Mouse (Mus musculus): ENCODE results near the gene Krt80. TPM values are rescaled to one million over a fixed set of nuclear protein-coding genes. Genes with fewer than 3 reads are reported as not detected.

Gene Krt80
- polyA plus RNA-seq, 1 experiment from 2014 or later, result 0.09 TPM

GRCm38 (mm10) chr15:101396921-101397320 is 27.0 kb upstream of the Krt80 start:
- Histone ChIP-seq H3K4me1 (replicated peaks; ENCODE audit: control insufficient read depth, insufficient read depth, low read length) (no peaks in the 10 kb centered on the region), H3K4me2 (replicated peaks; ENCODE audit: low read depth, low read length) (no peak overlapping the region), H3K36me3 (ENCODE audit: control insufficient read depth, insufficient read depth, low read length) (no peaks in the 10 kb centered on the region), H3K27ac (ENCODE audit: low read depth, low read length) (no peak overlapping the region), H3K9ac (ENCODE audit: low read depth, low read length) (no peak overlapping the region), H3K9me3 (ENCODE audit: control insufficient read depth, low read length) (no peaks in the 10 kb centered on the region), H3K4me3 (ENCODE audit: low read depth, low read length) (no peak overlapping the region), H3K27me3 (ENCODE audit: control insufficient read depth, insufficient read depth, low read length) (no peaks in the 10 kb centered on the region)
- ATAC-seq (ENCODE audit: low FRiP score) (no peak), DNase-seq (ENCODE audit: low spot score) (no peak)
- whole genome bisulfite sequencing, result 76% methylated on average over 3 of the region's 3 CpGs

DNA sequence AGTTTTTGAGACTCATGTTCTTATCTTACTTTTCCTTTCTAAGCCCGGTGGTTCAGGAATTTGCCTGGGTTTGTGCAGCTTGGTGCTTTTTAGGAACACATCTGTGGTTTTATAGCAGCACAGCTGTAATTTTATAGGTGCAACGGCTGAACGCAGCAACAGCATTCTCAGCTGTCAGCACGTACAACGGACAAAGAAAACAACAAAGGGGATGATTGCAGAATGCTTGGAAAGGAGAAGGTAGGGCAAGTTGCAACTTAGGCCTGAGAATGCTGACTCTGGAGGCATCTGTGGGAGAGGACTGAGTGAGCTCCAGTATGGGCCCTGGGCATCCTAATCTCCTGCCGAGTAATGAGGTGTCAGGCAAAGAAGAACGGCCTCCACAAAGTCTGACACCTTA is 26.5 kb upstream of the Krt80 start:
- 74% methylated on average over 7 of the region's 7 CpGs for WGBS
- Histone ChIP-seq H3K4me1 (replicated peaks; ENCODE audit: control insufficient read depth, insufficient read depth, low read length) (no peaks in the 10 kb centered on the region), H3K27ac (ENCODE audit: low read depth, low read length) (no peak overlapping the region), H3K9ac (ENCODE audit: low read depth, low read length) (no peak overlapping the region), H3K4me2 (replicated peaks; ENCODE audit: low read depth, low read length) (no peak overlapping the region), H3K36me3 (ENCODE audit: control insufficient read depth, insufficient read depth, low read length) (no peaks in the 10 kb centered on the region), H3K27me3 (ENCODE audit: control insufficient read depth, insufficient read depth, low read length) (no peaks in the 10 kb centered on the region), H3K4me3 (ENCODE audit: low read depth, low read length) (no peak overlapping the region), H3K9me3 (ENCODE audit: control insufficient read depth, low read length) (no peaks in the 10 kb centered on the region)
- DNase-seq (ENCODE audit: low spot score) (no peak), ATAC-seq (ENCODE audit: low FRiP score) (no peak)

DNA sequence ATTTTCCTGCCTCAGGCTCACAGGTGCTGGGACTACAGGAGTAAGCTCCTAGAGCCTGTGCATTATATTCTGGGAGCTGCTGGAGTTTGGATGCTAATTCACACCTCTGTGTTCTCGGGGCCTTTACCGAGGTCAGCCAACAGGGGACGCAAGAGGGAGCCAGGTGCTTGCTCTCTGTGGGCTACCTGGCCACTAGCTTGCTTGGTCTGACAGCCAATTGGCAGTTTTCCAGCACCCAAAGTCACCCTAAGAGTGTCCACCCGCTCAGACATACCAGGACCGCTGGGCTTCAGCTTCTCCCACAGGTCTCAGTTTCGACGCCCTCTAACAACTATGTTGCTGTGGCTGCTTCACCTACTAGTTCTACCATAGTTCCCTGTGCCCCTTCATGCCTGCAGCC is 24.9 kb upstream of the Krt80 start:
- no peak overlapping the region for H3K27ac ChIP-seq (ENCODE audit: low read depth, low read length)
- 61% methylated on average over 7 of the region's 7 CpGs for WGBS
- H3K4me1 ChIP-seq (replicated peaks; ENCODE audit: control insufficient read depth, insufficient read depth, low read length), result no peaks in the 10 kb centered on the region
- H3K4me2 ChIP-seq (replicated peaks; ENCODE audit: low read depth, low read length), result no peak overlapping the region
- H3K27me3 ChIP-seq (ENCODE audit: control insufficient read depth, insufficient read depth, low read length), result no peaks in the 10 kb centered on the region
- H3K9me3 ChIP-seq (ENCODE audit: control insufficient read depth, low read length), result no peaks in the 10 kb centered on the region
- H3K4me3 ChIP-seq (ENCODE audit: low read depth, low read length), result no peak overlapping the region
- ATAC-seq (ENCODE audit: low FRiP score) (no peak), DNase-seq (ENCODE audit: low spot score) (no peak)
- H3K9ac ChIP-seq (ENCODE audit: low read depth, low read length), result no peak overlapping the region
- H3K36me3 ChIP-seq (ENCODE audit: control insufficient read depth, insufficient read depth, low read length), result no peaks in the 10 kb centered on the region

GRCm38 (mm10) chr15:101392251-101392650 is 22.3 kb upstream of the Krt80 start:
- Histone ChIP-seq H3K36me3 (ENCODE audit: control insufficient read depth, insufficient read depth, low read length) (no peaks in the 10 kb centered on the region), H3K9me3 (ENCODE audit: control insufficient read depth, low read length) (no peaks in the 10 kb centered on the region), H3K4me2 (replicated peaks; ENCODE audit: low read depth, low read length) (no peak overlapping the region), H3K4me3 (ENCODE audit: low read depth, low read length) (no peak overlapping the region), H3K9ac (ENCODE audit: low read depth, low read length) (no peak overlapping the region), H3K27me3 (ENCODE audit: control insufficient read depth, insufficient read depth, low read length) (no peaks in the 10 kb centered on the region), H3K27ac (ENCODE audit: low read depth, low read length) (no peak overlapping the region), H3K4me1 (replicated peaks; ENCODE audit: control insufficient read depth, insufficient read depth, low read length) (no peaks in the 10 kb centered on the region)
- 82% methylated on average over 5 of the region's 5 CpGs for WGBS
- no peak for ATAC-seq (ENCODE audit: low FRiP score)
- DNase-seq (ENCODE audit: low spot score), result no peak

DNA sequence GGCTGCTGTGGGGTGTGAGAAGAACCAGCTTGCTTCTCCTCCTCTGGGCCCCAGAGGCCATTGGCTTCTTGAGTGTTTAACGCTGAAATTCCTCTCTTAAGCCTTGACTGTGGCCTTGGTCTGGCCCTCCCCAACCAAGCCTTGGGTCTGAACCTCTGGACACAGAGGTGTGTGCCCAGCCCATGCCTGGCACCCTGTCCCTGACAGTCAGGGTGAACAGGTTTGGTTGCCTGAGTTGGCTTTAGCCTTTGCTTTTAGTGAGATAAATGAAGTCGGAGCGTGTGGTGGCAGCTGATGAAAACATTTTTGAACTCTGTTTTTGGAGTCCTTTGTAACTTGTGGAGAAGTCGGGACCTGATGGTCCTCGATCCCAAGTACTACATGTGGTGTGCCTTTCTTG is 20.2 kb upstream of the Krt80 start:
- no peak overlapping the region for H3K27ac ChIP-seq (ENCODE audit: low read depth, low read length)
- WGBS, result 89% methylated on average over 5 of the region's 5 CpGs

GRCm38 (mm10) chr15:101388034-101388541 is 18.1 kb upstream of the Krt80 start:
- ATAC-seq (ENCODE audit: low FRiP score) (no peak), DNase-seq (ENCODE audit: low spot score) (no peak)
- no peaks in the 10 kb centered on the region for H3K9me3 ChIP-seq (ENCODE audit: control insufficient read depth, low read length)
- no peaks in the 10 kb centered on the region for H3K27me3 ChIP-seq (ENCODE audit: control insufficient read depth, insufficient read depth, low read length)
- H3K4me1 ChIP-seq (replicated peaks; ENCODE audit: control insufficient read depth, insufficient read depth, low read length), result no peaks in the 10 kb centered on the region
- no peak overlapping the region for H3K4me3 ChIP-seq (ENCODE audit: low read depth, low read length)
- WGBS, result 68% methylated on average over 5 of the region's 5 CpGs
- H3K9ac ChIP-seq (ENCODE audit: low read depth, low read length), result no peak overlapping the region
- H3K36me3 ChIP-seq (ENCODE audit: control insufficient read depth, insufficient read depth, low read length), result no peaks in the 10 kb centered on the region
- H3K27ac ChIP-seq (ENCODE audit: low read depth, low read length), result no peak overlapping the region
- H3K4me2 ChIP-seq (replicated peaks; ENCODE audit: low read depth, low read length), result no peak overlapping the region

More for the DNA sequence above, 20.2 kb upstream of the Krt80 start:
- Histone ChIP-seq H3K4me1 (replicated peaks; ENCODE audit: control insufficient read depth, insufficient read depth, low read length) (no peaks in the 10 kb centered on the region), H3K27me3 (ENCODE audit: control insufficient read depth, insufficient read depth, low read length) (no peaks in the 10 kb centered on the region), H3K4me2 (replicated peaks; ENCODE audit: low read depth, low read length) (no peak overlapping the region), H3K9me3 (ENCODE audit: control insufficient read depth, low read length) (no peaks in the 10 kb centered on the region), H3K4me3 (ENCODE audit: low read depth, low read length) (no peak overlapping the region), H3K9ac (ENCODE audit: low read depth, low read length) (no peak overlapping the region), H3K36me3 (ENCODE audit: control insufficient read depth, insufficient read depth, low read length) (no peaks in the 10 kb centered on the region)
- ATAC-seq (ENCODE audit: low FRiP score) (no peak), DNase-seq (ENCODE audit: low spot score) (no peak)

- Histone ChIP-seq H3K9ac (ENCODE audit: low read depth, low read length) (no peak overlapping the region), H3K4me3 (ENCODE audit: low read depth, low read length) (no peak overlapping the region), H3K36me3 (ENCODE audit: control insufficient read depth, insufficient read depth, low read length) (no peaks in the 10 kb centered on the region), H3K4me2 (replicated peaks; ENCODE audit: low read depth, low read length) (no peak overlapping the region), H3K27ac (ENCODE audit: low read depth, low read length) (no peak overlapping the region), H3K4me1 (replicated peaks; ENCODE audit: control insufficient read depth, insufficient read depth, low read length) (no peaks in the 10 kb centered on the region), H3K27me3 (ENCODE audit: control insufficient read depth, insufficient read depth, low read length) (no peaks in the 10 kb centered on the region), H3K9me3 (ENCODE audit: control insufficient read depth, low read length) (no peaks in the 10 kb centered on the region)
- WGBS, result 62% methylated on average over 3 of the region's 3 CpGs
- DNase-seq (ENCODE audit: low spot score), result no peak
- no peak for ATAC-seq (ENCODE audit: low FRiP score)
Measured at GRCm38 (mm10) chr15:101387176-101387575, 17.2 kb upstream of the Krt80 start.

- 93% methylated on average over 6 of the region's 6 CpGs for WGBS
- Histone ChIP-seq H3K9me3 (ENCODE audit: control insufficient read depth, low read length) (no peaks in the 10 kb centered on the region), H3K27me3 (ENCODE audit: control insufficient read depth, insufficient read depth, low read length) (no peaks in the 10 kb centered on the region), H3K9ac (ENCODE audit: low read depth, low read length) (no peak overlapping the region), H3K4me1 (replicated peaks; ENCODE audit: control insufficient read depth, insufficient read depth, low read length) (no peaks in the 10 kb centered on the region), H3K36me3 (ENCODE audit: control insufficient read depth, insufficient read depth, low read length) (no peaks in the 10 kb centered on the region), H3K27ac (ENCODE audit: low read depth, low read length) (no peak overlapping the region), H3K4me3 (ENCODE audit: low read depth, low read length) (no peak overlapping the region), H3K4me2 (replicated peaks; ENCODE audit: low read depth, low read length) (no peak overlapping the region)
- no peak for DNase-seq (ENCODE audit: low spot score)
- ATAC-seq (ENCODE audit: low FRiP score), result no peak
Measured at GRCm38 (mm10) chr15:101385064-101385463, 15.1 kb upstream of the Krt80 start.

DNA sequence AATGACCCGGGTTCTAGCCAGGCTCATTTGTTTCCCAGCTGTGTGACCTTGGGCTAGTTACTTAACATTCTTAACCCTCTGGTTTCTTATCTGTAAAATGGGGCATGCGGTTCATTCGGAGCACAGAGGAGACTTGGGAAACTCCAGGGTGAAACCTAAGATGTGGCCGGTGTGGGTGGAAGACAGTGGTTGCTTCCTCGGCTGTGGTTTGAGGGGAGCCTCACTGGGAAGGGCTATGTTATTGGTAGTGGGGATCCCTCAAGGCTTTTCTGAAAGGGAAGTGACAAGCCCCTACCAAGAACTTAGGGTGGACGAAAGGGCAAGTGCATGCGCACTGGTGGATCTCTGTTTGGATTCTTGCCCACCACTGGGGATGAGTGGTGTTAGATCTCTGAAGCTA is 14.6 kb upstream of the Krt80 start:
- no peak overlapping the region for H3K27ac ChIP-seq (ENCODE audit: low read depth, low read length)
- DNase-seq (ENCODE audit: low spot score), result no peak
- no peaks in the 10 kb centered on the region for H3K9me3 ChIP-seq (ENCODE audit: control insufficient read depth, low read length)
- no peak overlapping the region for H3K9ac ChIP-seq (ENCODE audit: low read depth, low read length)
- ATAC-seq (ENCODE audit: low FRiP score), result no peak
- no peaks in the 10 kb centered on the region for H3K4me1 ChIP-seq (replicated peaks; ENCODE audit: control insufficient read depth, insufficient read depth, low read length)
- H3K4me2 ChIP-seq (replicated peaks; ENCODE audit: low read depth, low read length), result no peak overlapping the region
- 84% methylated on average over 7 of the region's 7 CpGs for WGBS
- H3K4me3 ChIP-seq (ENCODE audit: low read depth, low read length), result no peak overlapping the region
- H3K27me3 ChIP-seq (ENCODE audit: control insufficient read depth, insufficient read depth, low read length), result no peaks in the 10 kb centered on the region
- H3K36me3 ChIP-seq (ENCODE audit: control insufficient read depth, insufficient read depth, low read length), result no peaks in the 10 kb centered on the region

All from hindbrain, embryonic 11.5 days (tissue).